Mouse (Mus musculus) small intestine, adult 2 months (tissue): Measurements from ENCODE around the gene Atp2a3. TPM values are rescaled to one million over a fixed set of nuclear protein-coding genes. Genes with fewer than 3 reads are reported as not detected.

ENCODE experiments used
- H3K27ac ChIP-seq: fragments of 200-500 bp; 2 replicates; pipeline ENCODE4 v1.5.1; 2012; ENCODE audit warnings: low read depth, low read length, control low read depth, inconsistent platforms; ENCODE audit not compliant: insufficient read depth
- H3K27me3 ChIP-seq: fragments of 200-500 bp; 2 replicates; pipeline ENCODE4 v1.6.1; 2012; ENCODE audit warnings: mild to moderate bottlenecking, moderate library complexity, low read length, inconsistent platforms; ENCODE audit not compliant: control insufficient read depth, insufficient read depth
- H3K36me3 ChIP-seq: fragments of 200-500 bp; 2 replicates; pipeline ENCODE4 v1.6.1; 2012; ENCODE audit warnings: mild to moderate bottlenecking, low read length, control low read depth, inconsistent platforms; ENCODE audit not compliant: control insufficient read depth, insufficient read depth
- H3K4me1 ChIP-seq: fragments of 200-500 bp; 2 replicates; pipeline ENCODE4 v1.6.1; 2012; ENCODE audit warnings: low read length, inconsistent platforms, mixed read lengths; ENCODE audit not compliant: control insufficient read depth, insufficient read depth, insufficient read length
- H3K4me3 ChIP-seq: fragments of 200-500 bp; 2 replicates; pipeline ENCODE4 v1.5.1; 2012; ENCODE audit warnings: low read depth, mild to moderate bottlenecking, control low read depth, inconsistent platforms, low read length, moderate library complexity
- CTCF ChIP-seq: fragments of 200-500 bp; IDR thresholded peaks from 2 replicates; pipeline ENCODE4 v1.5.1; 2012; ENCODE audit warnings: low read depth, mild to moderate bottlenecking, control low read depth, inconsistent platforms, low read length, moderate library complexity, mixed read lengths; ENCODE audit not compliant: insufficient replicate concordance, insufficient read length; ENCODE audit errors: extremely low read depth
- POLR2A ChIP-seq: fragments of 200-500 bp; IDR thresholded peaks from 2 replicates; pipeline ENCODE4 v1.6.1; 2012; ENCODE audit warnings: low read depth, mild to moderate bottlenecking, control low read depth, inconsistent platforms, low read length, moderate library complexity
- WGBS: fragments of 180-500 bp; shearing (Covaris S2); methylation state at CpG from one replicate; pipeline ENCODE4 v1.1.7; 2018; 5-methylcytosine and 5-hydroxymethylcytosine counted together
- polyA plus RNA-seq: library from polyadenylated mRNA; depleted of rRNA; stranded (reverse); fragments of >200 nt; gene quantifications from 2 replicates; pipeline ENCODE4 v1.2.3, GENCODE M21; 2012

Atp2a3 gene
- polyA plus RNA-seq, 1 experiment, result 128 TPM

GRCm38 (mm10) chr11:72955339-72955974 is 5.5 kb upstream of the Atp2a3 start:
- Histone ChIP-seq H3K27ac (no peak overlapping the region), H3K4me1 (peaks cover 48% of the 10 kb centered on the region), H3K27me3 (no peaks in the 10 kb centered on the region), H3K36me3 (no peaks in the 10 kb centered on the region), H3K4me3 (no peak overlapping the region)
- TF ChIP-seq CTCF, result no peak
- no peak for TF ChIP-seq POLR2A
- 81% methylated on average over 5 of the region's 5 CpGs for WGBS

DNA sequence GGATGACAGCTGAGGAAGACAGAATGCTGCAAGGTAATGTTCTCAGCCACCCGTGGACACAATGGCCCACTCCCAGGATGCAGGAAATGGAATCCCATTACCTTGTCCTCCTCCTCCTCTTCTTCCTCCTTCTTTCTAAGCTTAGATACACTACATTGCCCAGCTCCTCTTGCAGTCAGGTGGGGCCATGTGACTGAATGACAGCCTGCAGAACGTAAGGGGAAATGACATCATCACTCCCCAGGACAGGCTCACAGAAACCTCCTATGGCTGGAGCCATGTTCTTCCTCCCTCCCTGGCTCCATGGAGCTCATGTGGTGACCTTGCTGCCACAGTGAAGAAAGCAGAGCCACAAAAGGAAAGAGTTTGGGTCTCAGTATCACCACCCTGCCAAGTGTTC is 3.7 kb upstream of the Atp2a3 start:
- H3K27ac ChIP-seq, result no peak overlapping the region
- no peak overlapping the region for H3K4me3 ChIP-seq
- 54% methylated on average over 2 of the region's 2 CpGs for WGBS
- H3K4me1 ChIP-seq, result peaks cover 40% of the 10 kb centered on the region
- no peaks in the 10 kb centered on the region for H3K36me3 ChIP-seq
- no peaks in the 10 kb centered on the region for H3K27me3 ChIP-seq
- no peak for TF ChIP-seq CTCF
- TF ChIP-seq POLR2A, result 0 out of 2 replicates have a peak, but pooled peaks have one; percentile 12

DNA sequence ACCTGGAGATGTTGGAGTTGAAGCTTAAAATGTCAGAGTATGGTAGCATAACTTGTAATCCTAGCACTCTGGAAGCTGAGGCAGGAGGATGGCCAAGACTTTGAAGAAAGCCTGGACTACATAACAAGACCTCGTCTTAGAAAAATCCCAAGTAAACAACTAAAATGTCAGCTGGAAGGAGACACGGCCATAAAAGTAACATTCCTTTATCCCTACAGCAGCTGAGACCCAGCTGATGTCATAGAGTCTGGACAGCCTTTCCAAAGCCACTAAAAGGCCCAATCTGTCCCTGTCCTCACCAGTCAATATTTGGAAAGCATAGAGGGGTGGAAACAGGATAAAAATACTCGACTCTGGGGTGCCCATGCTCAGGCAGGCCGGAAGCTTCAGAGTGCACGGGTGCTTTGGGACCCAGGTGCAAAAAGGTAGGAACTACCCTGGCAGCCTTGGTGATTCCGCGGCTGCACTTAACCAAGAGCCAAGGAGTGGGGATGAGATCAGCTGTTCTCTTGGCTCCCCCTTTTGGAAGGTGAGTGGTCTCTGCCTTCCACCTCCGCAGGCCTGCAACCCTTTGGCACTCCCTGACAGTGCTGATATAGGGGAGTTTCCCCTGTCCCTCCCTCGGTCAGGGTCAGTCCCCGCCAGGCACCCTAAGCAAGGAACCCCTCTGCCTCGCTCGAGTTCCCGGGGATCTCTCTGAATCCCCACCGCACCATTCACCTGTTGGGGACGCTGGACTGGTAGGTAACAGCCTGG is 867 bp upstream of the Atp2a3 start:
- Histone ChIP-seq H3K4me1 (peaks cover 26% of the 10 kb centered on the region), H3K4me3 (peak overlapping the region; percentile 70), H3K36me3 (no peaks in the 10 kb centered on the region), H3K27ac (peak overlapping the region; percentile 20), H3K27me3 (no peaks in the 10 kb centered on the region)
- TF ChIP-seq POLR2A (no peak), CTCF (no peak)
- whole genome bisulfite sequencing, result 49% methylated on average over 15 of the region's 15 CpGs

- no peak for TF ChIP-seq CTCF
- no peak for TF ChIP-seq POLR2A
These were observed 272 bp upstream of the Atp2a3 start for GRCm38 (mm10) chr11:72960723-72961071.

GRCm38 (mm10) chr11:72962378-72962777 is 1.4 kb downstream of the Atp2a3 start:
- Histone ChIP-seq H3K4me3 (peak overlapping the region; percentile 70), H3K27ac (peak overlapping the region; percentile 17), H3K4me1 (peaks cover 30% of the 10 kb centered on the region), H3K27me3 (no peaks in the 10 kb centered on the region), H3K36me3 (no peaks in the 10 kb centered on the region)
- WGBS, result 76% methylated on average over 2 of the region's 2 CpGs
- TF ChIP-seq CTCF, result no peak
- no peak for TF ChIP-seq POLR2A

More at GRCm38 (mm10) chr11:72960723-72961071, 272 bp upstream of the Atp2a3 start:
- peaks cover 30% of the 10 kb centered on the region for H3K4me1 ChIP-seq
- WGBS, result 33% methylated on average over 15 of the region's 15 CpGs
- H3K27ac ChIP-seq, result peak overlapping the region; percentile 20; the same call in 1 of the 2 replicates
- peak overlapping the region; percentile 70 for H3K4me3 ChIP-seq
- no peaks in the 10 kb centered on the region for H3K36me3 ChIP-seq
- H3K27me3 ChIP-seq, result no peaks in the 10 kb centered on the region

- Histone ChIP-seq H3K36me3 (no peaks in the 10 kb centered on the region), H3K4me3 (peak overlapping the region; percentile 13), H3K4me1 (peaks cover 30% of the 10 kb centered on the region), H3K27ac (peak overlapping the region; percentile 47), H3K27me3 (no peaks in the 10 kb centered on the region)
- 58% methylated on average over 7 of the region's 7 CpGs for WGBS
- no peak for TF ChIP-seq POLR2A
- TF ChIP-seq CTCF, result no peak
These were observed 2.3 kb downstream of the Atp2a3 start for GRCm38 (mm10) chr11:72963058-72963788.
